Mouse (Mus musculus): ENCODE measurements around the gene Nrros. TPM values are rescaled to one million over a fixed set of nuclear protein-coding genes. Genes with fewer than 3 reads are reported as not detected.

The Nrros gene
- total and polyA plus RNA-seq, 3 experiments: 55.9 to 59.8 TPM; not detected in 1

DNA sequence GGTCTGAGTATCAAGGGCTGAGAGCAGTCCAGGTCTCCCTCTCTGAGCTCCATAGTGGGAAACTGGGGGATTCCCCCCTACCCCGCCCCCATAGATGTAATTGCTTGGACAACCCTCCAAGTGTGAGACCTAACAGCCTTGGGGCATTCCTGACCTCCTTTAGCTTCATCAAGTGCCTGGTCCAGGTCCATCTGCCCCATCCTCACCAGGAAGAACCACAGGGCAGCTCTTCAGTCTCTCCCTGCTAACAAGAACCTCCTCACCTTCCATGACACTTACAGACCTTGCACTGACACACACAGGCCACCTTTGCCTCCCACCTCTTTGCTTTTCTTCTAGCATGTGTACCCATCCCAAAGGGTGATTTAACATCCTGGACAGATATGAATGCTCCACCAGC is 11.4 kb downstream of the Nrros start:
- TF ChIP-seq GABPA (IDR thresholded peaks at IDR 0.05; ENCODE audit: low read depth, low read length) (no peak), USF2 (IDR thresholded peaks at IDR 0.05; ENCODE audit: borderline replicate concordance in 1 of 2, insufficient read depth in 1 of 2, low read depth in 1 of 2, low read length in 2 of 2) (no peak), ZKSCAN1 (IDR thresholded peaks at IDR 0.05; ENCODE audit: low read depth, low read length) (no peak), TBP (IDR thresholded peaks at IDR 0.05; ENCODE audit: low read depth, low read length) (no peak), CHD1 (IDR thresholded peaks at IDR 0.05; ENCODE audit: low read depth, low read length) (no peak), GATA1 (IDR thresholded peaks at IDR 0.05; ENCODE audit: low read depth, low read length) (no peak), MAZ (IDR thresholded peaks at IDR 0.05; ENCODE audit: low read depth, low read length) (no peak), MYC (IDR thresholded peaks at IDR 0.05; ENCODE audit: low read depth, low read length) (no peak), MEF2A (IDR thresholded peaks at IDR 0.05; ENCODE audit: extremely low read depth, insufficient replicate concordance, low read depth, low read length, poor library complexity, severe bottlenecking) (no peak), ELF1 (IDR thresholded peaks at IDR 0.05; ENCODE audit: low read depth, low read length) (no peak)
- Histone ChIP-seq H3K27ac (ENCODE audit: control insufficient read depth, low read depth, low read length) (no peak overlapping the region), H3K36me3 (ENCODE audit: control insufficient read depth in 1 of 2, insufficient read depth in 2 of 2, low read length in 2 of 2) (peaks cover 0 to 4% of the 10 kb centered on the region in 2 experiments; a peak in 3 of 4 replicates), H3K9me3 (replicated peaks; ENCODE audit: insufficient read depth, low read length) (no peaks in the 10 kb centered on the region), H3K4me1 (ENCODE audit: control insufficient read depth in 1 of 2, insufficient read depth in 2 of 2, low read length in 2 of 2) (no peaks in the 10 kb centered on the region), H3K9ac (ENCODE audit: control insufficient read depth, low read depth, low read length, poor library complexity, severe bottlenecking) (no peak overlapping the region), H3K79me2 (ENCODE audit: control insufficient read depth, insufficient read depth, low read length, poor library complexity) (peaks cover 9% of the 10 kb centered on the region; the same call in 1 of the 2 replicates), H3K27me3 (ENCODE audit: control insufficient read depth in 1 of 2, insufficient read depth in 2 of 2, low read length in 2 of 2) (no peaks in the 10 kb centered on the region), H3K4me3 (ENCODE audit: control insufficient read depth in 1 of 2, insufficient read depth in 1 of 2, low read depth in 2 of 2, low read length in 2 of 2) (no peak overlapping the region)
- DNase-seq (ENCODE audit: low read depth, low spot score): no peak

DNA sequence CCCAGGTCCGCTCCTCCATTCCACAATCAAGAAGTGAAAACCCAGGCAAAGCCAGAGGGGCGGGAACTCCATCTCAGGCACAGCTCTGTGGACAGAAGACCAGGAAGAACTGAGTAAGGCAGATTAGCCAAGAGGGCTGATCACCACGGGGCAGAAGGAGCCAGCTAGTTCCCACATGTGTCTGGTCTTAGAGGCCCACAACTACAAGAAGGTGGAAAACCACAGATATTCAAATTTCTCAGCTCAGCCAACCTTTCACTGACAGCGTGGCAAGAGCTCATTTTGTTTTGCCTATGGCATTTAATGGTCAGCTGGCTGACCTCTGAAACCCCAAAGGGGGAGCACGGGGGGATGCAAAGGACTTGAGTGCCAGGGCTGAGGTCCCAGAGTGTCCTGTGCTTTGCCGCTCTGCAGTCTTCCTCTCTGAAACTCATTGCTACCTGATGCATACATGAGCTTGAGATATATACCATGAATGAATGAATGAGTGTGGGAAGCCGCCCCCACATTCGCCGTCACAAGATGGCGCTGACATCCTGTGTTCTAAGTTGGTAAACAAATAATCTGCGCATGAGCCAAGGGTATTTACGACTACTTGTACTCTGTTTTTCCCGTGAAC is 17.7 kb downstream of the Nrros start:
- H3K4me1 ChIP-seq (ENCODE audit: control insufficient read depth in 1 of 2, insufficient read depth in 2 of 2, low read length in 2 of 2): no peaks in the 10 kb centered on the region
- H3K4me3 ChIP-seq (ENCODE audit: control insufficient read depth in 1 of 2, insufficient read depth in 1 of 2, low read depth in 2 of 2, low read length in 2 of 2): no peak overlapping the region
- no peak for DNase-seq (ENCODE audit: low read depth, low spot score)
- H3K27ac ChIP-seq (ENCODE audit: control insufficient read depth, low read depth, low read length): no peak overlapping the region
- peaks cover 4% of the 10 kb centered on the region for H3K79me2 ChIP-seq (ENCODE audit: control insufficient read depth, insufficient read depth, low read length, poor library complexity)
- TF ChIP-seq MYB (IDR thresholded peaks at IDR 0.05; ENCODE audit: low read depth, low read length) (no peak), GABPA (IDR thresholded peaks at IDR 0.05; ENCODE audit: low read depth, low read length) (no peak), CHD1 (IDR thresholded peaks at IDR 0.05; ENCODE audit: low read depth, low read length) (no peak), CTCF (IDR thresholded peaks at IDR 0.05 in 2 of 3, conservative IDR thresholded peaks at IDR 0.05 in 1 of 3; ENCODE audit: control insufficient read depth in 1 of 3, insufficient read depth in 1 of 3, low read depth in 2 of 3, low read length in 3 of 3, poor library complexity in 1 of 3, severe bottlenecking in 1 of 3) (no peak), POLR2AphosphoS2 (IDR thresholded peaks at IDR 0.05; ENCODE audit: low read length) (no peak), ZKSCAN1 (IDR thresholded peaks at IDR 0.05; ENCODE audit: low read depth, low read length) (no peak), ZMIZ1 (IDR thresholded peaks at IDR 0.05; ENCODE audit: low read depth, low read length) (no peak), E2F4 (IDR thresholded peaks at IDR 0.05; ENCODE audit: borderline replicate concordance, low read depth, low read length) (no peak), RAD21 (IDR thresholded peaks at IDR 0.05; ENCODE audit: low read depth, low read length) (no peak)
- no peaks in the 10 kb centered on the region for H3K27me3 ChIP-seq (ENCODE audit: control insufficient read depth in 1 of 2, insufficient read depth in 2 of 2, low read length in 2 of 2)
- no peak overlapping the region for H3K9ac ChIP-seq (ENCODE audit: control insufficient read depth, low read depth, low read length, poor library complexity, severe bottlenecking)
- no peaks in the 10 kb centered on the region for H3K9me3 ChIP-seq (replicated peaks; ENCODE audit: insufficient read depth, low read length)
- H3K36me3 ChIP-seq (ENCODE audit: control insufficient read depth in 1 of 2, insufficient read depth in 2 of 2, low read length in 2 of 2): peaks cover 0 to 20% of the 10 kb centered on the region in 2 experiments; a peak in 2 of 4 replicates
